Mouse (Mus musculus) kidney, embryonic 15.5 days (tissue): Measurements from ENCODE around the gene Setdb2. TPM values are rescaled to one million over a fixed set of nuclear protein-coding genes. Genes with fewer than 3 reads are reported as not detected.
A peak's percentile ranks its signal among the peaks of the same experiment; 100 is the strongest.

Experiments
- ATAC-seq: fragments of 200-750 bp; cut with Nextera tagmentation; replicated peaks from 2 replicates; pipeline ENCODE4 v1.8.0; 2017; ENCODE audit warnings: moderate TSS enrichment; ENCODE audit not compliant: low FRiP score
- H3K27ac ChIP-seq: fragments of 300-500 bp; sonication (generic); 2 replicates; pipeline ENCODE4 v1.5.1; 2015; ENCODE audit warnings: mild to moderate bottlenecking, inconsistent platforms
- H3K27me3 ChIP-seq: fragments of 300-500 bp; sonication (generic); 2 replicates; pipeline ENCODE4 v1.6.1; 2015; ENCODE audit warnings: inconsistent platforms
- H3K36me3 ChIP-seq: fragments of 300-500 bp; sonication (generic); 2 replicates; pipeline ENCODE4 v1.6.1; 2015; ENCODE audit warnings: inconsistent platforms
- H3K4me1 ChIP-seq: fragments of 300-500 bp; sonication (generic); 2 replicates; pipeline ENCODE4 v1.6.1; 2015; ENCODE audit warnings: inconsistent platforms
- H3K4me2 ChIP-seq: fragments of 300-500 bp; sonication (generic); 2 replicates; pipeline ENCODE4 v1.6.1; 2015; ENCODE audit warnings: moderate library complexity, mild to moderate bottlenecking, inconsistent platforms
- H3K4me3 ChIP-seq: fragments of 300-500 bp; sonication (generic); replicated peaks from 2 replicates; pipeline ENCODE4 v1.5.1; 2015; ENCODE audit warnings: mild to moderate bottlenecking, inconsistent platforms
- H3K9ac ChIP-seq: fragments of 300-500 bp; sonication (generic); 2 replicates; pipeline ENCODE4 v1.6.1; 2015; ENCODE audit warnings: mild to moderate bottlenecking, inconsistent platforms
- H3K9me3 ChIP-seq: fragments of 300-500 bp; sonication (generic); replicated peaks from 2 replicates; pipeline ENCODE4 v1.6.1; 2016; ENCODE audit warnings: inconsistent platforms
- WGBS: fragments of 180-500 bp; shearing (Covaris S2); methylation state at CpG from one replicate; pipeline ENCODE4 v1.1.7; 2015; ENCODE audit warnings: mixed read lengths; 5-methylcytosine and 5-hydroxymethylcytosine counted together
- polyA plus RNA-seq: library from polyadenylated mRNA; unstranded; fragments of >200 nt; fragmentation: Nextera tagmentation; extraction: Ambion mirVana; gene quantifications from 2 replicates; pipeline ENCODE4 v1.2.1, GENCODE M21; 2015

Setdb2 gene
- polyA plus RNA-seq = 9.8 and 10.4 TPM in 2 replicates

DNA sequence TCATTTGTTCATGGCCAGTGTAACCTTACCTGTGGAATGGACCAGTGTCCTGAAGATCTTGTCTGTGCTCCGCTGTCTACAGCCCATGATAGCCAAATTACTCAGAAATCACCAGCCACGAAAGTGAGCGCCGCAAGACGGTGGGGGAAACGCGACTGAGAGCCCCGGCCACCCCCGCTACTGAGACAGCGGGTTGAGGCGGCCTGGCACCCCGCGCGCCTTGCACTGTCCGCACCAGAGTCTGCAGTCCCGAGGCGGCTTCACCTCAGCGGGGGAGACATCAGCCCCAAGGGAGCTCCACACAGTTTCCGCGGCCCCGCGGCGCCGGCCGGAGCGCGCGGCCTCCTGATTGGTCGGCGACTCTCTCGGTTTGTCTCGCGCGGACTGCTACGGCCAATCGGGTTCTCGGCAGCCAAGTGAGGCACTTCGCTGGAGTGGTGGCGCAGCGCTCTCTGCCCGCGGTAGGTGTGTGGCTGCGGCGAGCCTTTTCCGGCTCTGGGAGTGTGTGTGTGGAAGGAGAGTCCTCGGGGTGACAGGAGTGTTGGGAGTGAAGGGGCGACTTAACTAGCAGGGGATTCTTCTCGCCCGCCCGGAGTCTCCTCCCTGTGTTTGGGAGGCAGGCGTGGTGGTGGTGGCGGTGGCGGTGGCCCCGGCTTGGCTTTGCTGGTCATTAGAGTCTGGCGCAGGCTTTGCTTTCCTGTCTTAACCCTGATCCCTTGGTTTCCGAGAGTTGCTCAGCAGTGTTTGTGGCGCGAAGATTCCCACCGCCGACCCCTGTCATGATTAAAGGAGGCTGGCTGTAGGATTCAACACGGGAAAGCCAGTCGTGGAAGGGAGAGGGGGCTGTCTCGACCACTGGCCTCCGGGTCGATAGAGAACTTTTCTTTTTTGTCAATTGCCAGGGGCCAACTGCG is at the start of gene Setdb2, which contains the start of gene Cab39l:
Gene Setdb2, minus strand, starts transcription at position 327 of the 914 bp plus-strand sequence.
Gene Cab39l, plus strand, starts transcription at position 415 of the 914 bp plus-strand sequence.
- H3K27me3 ChIP-seq = no peaks in the 10 kb centered on the region
- H3K27ac ChIP-seq = peak within 1 kb of the TSS; percentile 91
- H3K36me3 ChIP-seq = 0 out of 2 replicates have a peak, but pooled peaks cover 4% of the 10 kb centered on the region
- H3K4me1 ChIP-seq = peaks cover 9% of the 10 kb centered on the region
- no peaks in the 10 kb centered on the region for H3K9me3 ChIP-seq
- H3K9ac ChIP-seq = peak within 1 kb of the TSS; percentile 76
- H3K4me3 ChIP-seq = peak within 1 kb of the TSS; percentile 85
- peak within 1 kb of the TSS; percentile 75 for H3K4me2 ChIP-seq
- WGBS = under 1% methylated on average over 66 of the region's 66 CpGs
- ATAC-seq = peak; percentile 100

DNA sequence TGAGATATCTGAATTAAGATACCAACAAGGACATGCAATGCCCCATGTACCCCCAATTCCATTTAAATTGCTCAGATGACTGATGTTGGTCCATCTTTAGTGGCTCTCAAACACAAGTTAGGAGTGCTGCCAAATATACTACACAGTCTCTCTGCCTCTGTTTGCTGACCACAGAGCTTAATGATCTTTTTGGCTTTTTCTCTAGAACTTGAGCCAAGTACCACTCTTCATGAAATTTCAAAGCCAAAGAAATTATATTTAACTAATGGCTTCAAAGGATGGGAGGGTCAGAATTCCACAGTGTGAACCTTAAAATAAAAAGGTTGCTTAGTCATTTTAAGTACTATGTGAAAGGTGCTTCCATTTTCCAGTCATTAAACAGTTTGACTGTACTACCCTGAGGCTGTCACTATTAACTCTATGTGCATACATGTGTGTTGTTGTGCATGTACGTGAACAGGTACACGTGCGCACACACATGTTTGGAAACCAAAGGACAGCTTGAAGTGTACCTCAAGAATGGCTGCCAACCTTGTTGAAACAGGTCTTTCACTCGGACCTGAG is 44.6 kb upstream of the Setdb2 start:
- no peak overlapping the region for H3K9ac ChIP-seq
- WGBS = 92% methylated on average over 4 of the region's 4 CpGs
- no peak for ATAC-seq
- no peaks in the 10 kb centered on the region for H3K36me3 ChIP-seq
- H3K27ac ChIP-seq = no peak overlapping the region
- no peaks in the 10 kb centered on the region for H3K9me3 ChIP-seq
- no peaks in the 10 kb centered on the region for H3K4me1 ChIP-seq
- no peak overlapping the region for H3K4me2 ChIP-seq
- H3K27me3 ChIP-seq = no peaks in the 10 kb centered on the region
- H3K4me3 ChIP-seq = no peak overlapping the region

DNA sequence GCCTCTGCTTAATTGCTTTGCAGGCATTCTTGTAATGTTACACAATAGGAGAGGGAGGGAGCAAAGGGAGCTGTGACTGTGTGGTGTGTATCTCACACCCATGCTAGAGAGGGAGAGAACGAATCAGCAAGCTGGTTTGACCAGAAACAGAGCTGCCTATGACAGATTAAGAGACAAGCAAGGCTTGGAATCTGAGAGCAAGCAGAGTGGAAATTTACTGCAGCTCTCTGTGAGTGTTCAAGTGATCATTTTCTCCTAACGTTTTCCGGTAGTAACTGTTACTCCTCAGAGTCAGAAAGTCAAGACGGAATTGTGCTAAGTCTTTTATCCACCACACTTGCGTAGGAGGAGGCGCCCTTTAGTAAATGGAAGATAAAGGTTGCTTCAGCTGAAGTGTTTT is 38.0 kb upstream of the Setdb2 start:
- 0 out of 2 replicates have a peak, but pooled peaks have one; percentile 49 for ATAC-seq
- Histone ChIP-seq H3K4me1 (peaks cover 5% of the 10 kb centered on the region; the same call in 1 of the 2 replicates), H3K4me2 (no peak overlapping the region), H3K9me3 (no peaks in the 10 kb centered on the region), H3K27me3 (no peaks in the 10 kb centered on the region), H3K27ac (peak overlapping the region; percentile 14), H3K9ac (no peak overlapping the region), H3K36me3 (no peaks in the 10 kb centered on the region), H3K4me3 (no peak overlapping the region)
- 33% methylated on average over 6 of the region's 6 CpGs for WGBS

DNA sequence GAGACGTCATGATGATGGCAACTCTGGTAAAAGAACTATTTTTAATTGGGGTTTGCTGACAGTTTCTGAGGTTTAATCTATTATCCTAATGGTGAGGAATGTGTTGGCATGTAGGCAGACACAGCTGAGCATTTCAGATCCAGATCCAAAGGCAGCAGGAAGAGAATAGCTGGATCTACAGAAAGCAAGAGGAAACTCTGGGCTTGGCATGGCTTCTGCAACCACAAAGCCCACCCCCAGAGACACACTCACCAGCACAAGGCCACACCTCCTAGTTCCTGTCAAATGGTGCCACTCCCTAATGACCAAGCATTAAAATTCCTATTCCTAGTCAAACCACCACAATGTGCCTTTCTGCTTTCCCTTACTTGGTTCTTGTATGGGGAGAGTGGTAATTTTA is 30.1 kb upstream of the Setdb2 start:
- Histone ChIP-seq H3K4me1 (no peaks in the 10 kb centered on the region), H3K4me2 (no peak overlapping the region), H3K9me3 (no peaks in the 10 kb centered on the region), H3K4me3 (no peak overlapping the region), H3K9ac (no peak overlapping the region), H3K27me3 (no peaks in the 10 kb centered on the region), H3K27ac (no peak overlapping the region), H3K36me3 (no peaks in the 10 kb centered on the region)
- 87% methylated on average over 1 of the region's 1 CpGs for WGBS
- no peak for ATAC-seq

DNA sequence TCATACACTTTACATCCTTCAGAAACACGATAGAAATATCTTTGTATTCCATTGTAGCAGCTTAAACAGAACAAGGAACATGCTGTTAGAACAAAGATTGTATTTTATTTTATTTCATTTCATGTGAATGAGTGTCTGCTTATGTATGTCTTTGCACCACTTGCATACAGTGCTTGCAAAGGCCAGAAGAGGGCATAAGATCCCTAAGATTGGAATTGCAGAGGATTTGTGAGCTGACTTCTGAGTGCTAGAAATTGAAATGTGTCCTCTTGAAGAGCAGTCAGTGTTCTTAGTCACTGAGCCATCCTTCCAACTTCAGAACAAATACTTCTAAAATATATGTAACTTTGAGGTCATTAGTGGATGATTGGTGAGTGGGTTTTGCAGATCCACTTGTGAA is 27.1 kb upstream of the Setdb2 start:
- H3K36me3 ChIP-seq = no peaks in the 10 kb centered on the region
- WGBS = 64% methylated on average over 1 of the region's 1 CpGs
- ATAC-seq = no peak
- H3K4me2 ChIP-seq = no peak overlapping the region
- no peaks in the 10 kb centered on the region for H3K27me3 ChIP-seq
- H3K4me1 ChIP-seq = no peaks in the 10 kb centered on the region
- no peaks in the 10 kb centered on the region for H3K9me3 ChIP-seq
- no peak overlapping the region for H3K9ac ChIP-seq
- no peak overlapping the region for H3K4me3 ChIP-seq
- no peak overlapping the region for H3K27ac ChIP-seq

DNA sequence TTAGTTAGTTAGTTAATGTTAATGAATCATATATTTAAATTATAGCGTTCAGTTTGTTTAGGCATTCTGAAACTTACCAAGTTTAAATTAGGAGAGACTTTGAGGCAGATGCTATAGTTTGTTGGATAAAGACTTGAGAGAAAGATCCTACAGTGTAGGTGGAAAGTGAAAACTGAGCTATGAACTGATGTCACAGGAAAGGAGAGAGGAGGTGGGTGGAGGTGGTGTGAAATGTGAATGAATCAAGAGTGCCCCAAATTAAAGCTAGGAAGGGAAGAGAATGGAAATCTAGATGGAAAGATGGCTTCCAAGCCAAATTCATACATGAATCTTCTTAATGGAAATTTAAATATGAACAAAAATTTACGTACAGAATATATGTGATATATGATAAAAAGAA is 25.8 kb upstream of the Setdb2 start:
- Histone ChIP-seq H3K9ac (no peak overlapping the region), H3K4me2 (no peak overlapping the region), H3K27ac (no peak overlapping the region), H3K27me3 (no peaks in the 10 kb centered on the region), H3K4me1 (no peaks in the 10 kb centered on the region), H3K36me3 (peaks cover 6% of the 10 kb centered on the region; the same call in 1 of the 2 replicates), H3K9me3 (no peaks in the 10 kb centered on the region), H3K4me3 (no peak overlapping the region)
- 94% methylated on average over 2 of the region's 2 CpGs for WGBS
- ATAC-seq = no peak

DNA sequence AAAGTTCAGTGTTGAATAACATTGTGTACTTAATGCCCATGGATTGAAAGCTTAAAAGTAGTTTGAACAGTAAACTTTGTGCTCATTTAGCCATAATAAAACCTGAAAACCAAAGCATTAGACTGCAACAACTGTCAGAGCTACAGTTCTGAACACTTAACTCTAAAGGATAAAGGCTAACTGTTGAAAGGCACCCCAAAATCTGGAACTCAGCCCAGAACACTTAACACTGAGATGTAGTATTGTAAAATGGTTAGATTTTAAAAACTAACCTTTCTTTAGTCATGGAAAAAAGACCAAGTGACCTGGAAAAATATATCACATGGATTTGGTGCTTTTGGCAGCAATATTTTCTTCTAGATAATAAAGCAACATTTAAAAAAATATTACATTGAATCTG is 7.3 kb upstream of the Setdb2 start:
- H3K4me1 ChIP-seq = no peaks in the 10 kb centered on the region
- H3K27me3 ChIP-seq = no peaks in the 10 kb centered on the region
- H3K27ac ChIP-seq = no peak overlapping the region
- no peak overlapping the region for H3K9ac ChIP-seq
- ATAC-seq = no peak
- H3K4me3 ChIP-seq = no peak overlapping the region
- H3K4me2 ChIP-seq = no peak overlapping the region
- H3K9me3 ChIP-seq = no peaks in the 10 kb centered on the region
- no peaks in the 10 kb centered on the region for H3K36me3 ChIP-seq

DNA sequence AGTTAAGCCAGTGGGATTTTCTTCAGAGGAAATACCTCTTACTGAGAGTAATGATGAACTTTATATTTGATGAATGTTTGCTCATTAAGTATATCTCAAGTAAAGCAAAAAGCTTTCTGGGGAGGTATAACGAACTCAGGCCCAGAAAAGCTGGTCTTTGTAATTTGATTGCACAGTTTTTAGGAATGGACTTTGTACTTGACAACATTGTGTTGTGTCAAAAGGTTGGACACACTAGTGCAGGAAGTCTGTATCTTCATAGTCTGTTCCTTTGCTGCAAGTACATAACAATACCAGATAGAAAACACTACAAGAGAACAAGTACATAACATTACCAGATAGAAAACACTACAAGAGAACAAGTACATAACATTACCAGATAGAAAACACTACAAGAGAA is 4.7 kb upstream of the Setdb2 start:
- H3K4me2 ChIP-seq = no peak overlapping the region
- H3K9ac ChIP-seq = no peak overlapping the region
- no peaks in the 10 kb centered on the region for H3K9me3 ChIP-seq
- H3K36me3 ChIP-seq = no peaks in the 10 kb centered on the region
- H3K27me3 ChIP-seq = no peaks in the 10 kb centered on the region
- H3K4me1 ChIP-seq = no peaks in the 10 kb centered on the region
- WGBS = 90% methylated on average over 1 of the region's 1 CpGs
- no peak overlapping the region for H3K4me3 ChIP-seq
- no peak for ATAC-seq
- H3K27ac ChIP-seq = no peak overlapping the region

DNA sequence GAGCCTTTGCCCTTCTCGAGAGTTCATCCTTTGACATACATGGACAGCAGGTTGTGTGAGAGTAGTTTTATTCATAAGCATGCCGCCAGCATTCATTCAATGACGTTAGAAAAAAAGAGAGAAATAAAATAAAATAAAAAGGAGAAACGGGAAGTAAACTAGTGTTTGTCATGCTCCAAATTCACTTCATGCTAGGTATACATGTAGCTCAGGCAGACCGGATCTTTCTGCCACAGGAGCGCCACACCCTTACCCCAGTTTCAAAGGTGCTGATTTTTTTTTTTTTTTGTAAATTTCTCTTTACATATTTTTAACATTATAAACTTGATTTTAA is 755 bp upstream of the Setdb2 start:
- Histone ChIP-seq H3K4me1 (peaks cover 9% of the 10 kb centered on the region), H3K36me3 (0 out of 2 replicates have a peak, but pooled peaks cover 4% of the 10 kb centered on the region), H3K27me3 (no peaks in the 10 kb centered on the region), H3K9me3 (no peaks in the 10 kb centered on the region), H3K9ac (peak overlapping the region; percentile 76), H3K4me2 (peak overlapping the region; percentile 75), H3K4me3 (peak overlapping the region; percentile 85), H3K27ac (peak overlapping the region; percentile 91)
- ATAC-seq = no peak
- 12% methylated on average over 6 of the region's 6 CpGs for WGBS

DNA sequence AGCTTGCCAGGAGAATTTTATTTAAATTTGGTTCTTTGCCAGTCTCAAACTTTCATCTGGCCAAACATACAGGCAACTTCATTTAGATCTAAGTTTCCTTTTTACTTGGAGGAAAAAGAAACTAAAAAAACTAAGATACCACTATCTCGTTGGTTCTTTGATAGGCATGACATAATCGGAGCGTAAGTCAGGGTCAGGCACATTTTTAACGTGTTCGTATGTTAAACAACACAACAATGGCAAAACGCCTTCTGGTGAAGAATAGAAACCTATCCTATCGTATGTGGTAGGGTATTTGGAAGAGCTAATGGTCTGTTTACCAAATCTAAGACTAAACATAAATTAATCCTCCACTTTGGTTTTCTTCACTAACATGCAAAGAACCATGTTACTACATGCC is 645 bp downstream of the Setdb2 start:
- Histone ChIP-seq H3K36me3 (0 out of 2 replicates have a peak, but pooled peaks cover 4% of the 10 kb centered on the region), H3K9ac (peak overlapping the region; percentile 76), H3K27me3 (no peaks in the 10 kb centered on the region), H3K9me3 (no peaks in the 10 kb centered on the region), H3K4me1 (peaks cover 9% of the 10 kb centered on the region), H3K4me2 (peak overlapping the region; percentile 75), H3K4me3 (peak overlapping the region; percentile 85), H3K27ac (no peak overlapping the region)
- no peak for ATAC-seq
- WGBS = 15% methylated on average over 7 of the region's 7 CpGs

DNA sequence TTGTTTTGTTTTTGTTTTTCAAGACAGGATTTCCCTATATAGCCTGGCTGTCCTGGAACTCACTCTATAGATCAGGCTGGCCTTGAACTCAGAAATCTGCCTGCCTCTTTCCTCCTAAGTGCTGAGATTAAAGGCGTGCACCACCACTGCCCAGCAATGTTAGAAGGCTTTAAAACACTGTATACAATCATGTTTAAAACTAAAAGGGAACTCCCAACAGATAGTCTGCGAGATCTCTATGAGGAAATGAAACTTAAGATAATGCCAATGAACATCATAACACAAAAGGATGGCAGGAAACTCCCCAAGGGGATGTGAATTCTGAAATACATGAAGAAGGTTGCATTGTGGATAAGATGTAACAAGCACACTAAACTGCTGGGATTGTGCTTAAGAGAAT is 2.2 kb downstream of the Setdb2 start:
- 90% methylated on average over 2 of the region's 2 CpGs for WGBS
- Histone ChIP-seq H3K27me3 (no peaks in the 10 kb centered on the region), H3K27ac (no peak overlapping the region), H3K4me2 (no peak overlapping the region), H3K36me3 (0 out of 2 replicates have a peak, but pooled peaks cover 4% of the 10 kb centered on the region), H3K9ac (no peak overlapping the region), H3K4me3 (no peak overlapping the region), H3K4me1 (peaks cover 9% of the 10 kb centered on the region), H3K9me3 (no peaks in the 10 kb centered on the region)
- ATAC-seq = no peak

DNA sequence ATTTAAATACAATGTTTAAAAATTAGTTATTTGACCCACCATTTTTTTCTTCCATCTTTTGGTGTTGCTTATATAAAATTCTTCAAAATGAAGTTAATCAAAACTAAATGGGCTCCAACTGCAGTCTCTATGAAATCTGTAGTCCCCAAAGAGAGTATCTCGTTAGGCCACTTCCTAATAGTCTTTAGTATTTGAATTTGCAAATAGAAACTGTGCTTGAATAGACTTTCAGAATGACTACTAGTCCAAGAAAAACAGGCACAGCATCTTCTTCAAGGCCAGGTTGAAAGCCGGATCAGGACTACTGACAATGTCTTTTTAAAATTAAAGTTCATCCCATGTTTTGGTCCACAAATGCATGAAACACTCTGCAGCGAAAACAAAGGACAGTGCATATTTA is 3.3 kb downstream of the Setdb2 start:
- Histone ChIP-seq H3K36me3 (0 out of 2 replicates have a peak, but pooled peaks cover 4% of the 10 kb centered on the region), H3K4me1 (peaks cover 9% of the 10 kb centered on the region), H3K27ac (no peak overlapping the region), H3K4me3 (no peak overlapping the region), H3K27me3 (no peaks in the 10 kb centered on the region), H3K4me2 (no peak overlapping the region), H3K9me3 (no peaks in the 10 kb centered on the region), H3K9ac (no peak overlapping the region)
- ATAC-seq = no peak
- WGBS = 83% methylated on average over 3 of the region's 3 CpGs
